Mouse (Mus musculus): ENCODE data around the gene Lst1.

GRCm38 (mm10) chr17:35193881-35194843, 5.9 kb upstream of the Lst1 start, which contains the start of gene Ltb:
- TF ChIP-seq CTCF (conservative IDR thresholded peaks at IDR 0.05; ENCODE audit: insufficient read depth, insufficient read length, low read depth, low read length) (no peak), POLR2A (IDR thresholded peaks at IDR 0.05; ENCODE audit: low read depth, low read length) (no peak)

Data from kidney, adult 2 months (tissue).